Mouse (Mus musculus) embryonic fibroblast, embryonic 13.5 days (primary cell): Measurements from ENCODE around the gene Tkt.

Experiments
- CTCF ChIP-seq: IDR thresholded peaks from 2 replicates; pipeline ENCODE4 v1.5.1; 2011; ENCODE audit warnings: mild to moderate bottlenecking, control low read depth, low read length, moderate library complexity, borderline replicate concordance; ENCODE audit not compliant: insufficient read depth
- POLR2A ChIP-seq: IDR thresholded peaks from 2 replicates; pipeline ENCODE4 v1.6.1; 2011; ENCODE audit warnings: low read depth, mild to moderate bottlenecking, control low read depth, low read length, moderate library complexity

DNA sequence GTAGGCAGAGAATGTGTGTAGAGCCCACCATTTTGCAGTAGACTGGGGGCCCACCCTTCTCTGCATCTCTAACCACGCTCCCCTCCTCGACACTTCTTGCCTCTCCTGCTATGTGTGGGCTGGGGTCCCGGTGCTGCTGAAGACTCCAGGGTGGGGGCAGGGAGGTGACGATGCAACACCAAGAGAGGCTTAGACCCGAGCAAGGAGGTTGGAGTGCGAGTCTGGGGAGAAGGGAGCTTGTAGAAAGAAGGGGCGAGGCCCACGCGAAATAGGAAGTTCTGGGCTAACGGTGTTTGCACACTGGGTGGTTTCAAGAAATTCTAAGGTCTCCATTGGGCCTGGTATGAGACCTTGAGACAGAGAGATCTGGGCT is 1.6 kb downstream of the Tkt start:
- no peak for TF ChIP-seq CTCF
- no peak for TF ChIP-seq POLR2A
